Mouse (Mus musculus): ENCODE results near the gene Gm20388.

The Gm20388 gene

DNA sequence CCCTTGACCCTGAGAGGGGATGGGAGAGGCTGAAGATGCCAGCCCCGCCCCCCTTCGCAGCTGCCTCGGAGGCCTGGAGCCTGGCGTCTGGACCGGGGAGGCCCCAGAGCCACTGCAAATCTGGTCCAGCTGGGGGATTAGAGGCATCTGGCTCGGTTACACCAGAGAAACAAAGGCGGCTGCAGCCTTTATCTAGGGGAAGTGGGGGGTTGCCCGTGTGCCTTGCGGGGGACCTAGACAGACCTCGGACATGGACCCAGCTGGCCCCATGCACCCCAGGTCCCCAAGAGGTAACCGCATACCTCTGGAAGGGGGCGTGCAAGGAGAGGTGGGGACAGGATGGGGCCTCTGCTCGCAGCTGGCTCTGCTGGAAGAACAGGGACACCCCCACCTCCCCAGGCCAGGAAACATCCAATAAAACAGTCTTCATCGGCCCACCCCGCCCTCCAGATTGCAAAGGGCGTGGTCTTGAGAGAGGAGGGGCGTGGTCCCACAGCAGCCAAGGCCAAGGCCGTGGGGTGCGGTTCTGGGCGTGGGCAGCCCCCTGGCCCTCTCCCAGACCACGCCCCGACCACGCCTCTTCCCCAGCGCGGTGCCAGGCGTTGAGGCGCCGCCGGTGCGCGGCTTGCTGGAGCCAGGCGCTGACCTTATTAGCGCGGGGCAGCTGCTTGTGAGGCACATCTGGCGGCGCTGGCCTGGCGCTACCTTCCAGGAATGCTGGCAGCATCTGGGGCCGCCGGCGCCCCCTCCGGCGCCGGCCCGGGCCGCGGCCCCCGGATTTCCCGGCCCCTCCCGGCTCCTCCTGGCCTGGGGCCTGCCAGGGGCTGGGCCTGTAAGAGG, 365.6 kb downstream of the Gm20388 start:
- intact Hi-C loops (cut with DNase I), result no loop called here

DNA sequence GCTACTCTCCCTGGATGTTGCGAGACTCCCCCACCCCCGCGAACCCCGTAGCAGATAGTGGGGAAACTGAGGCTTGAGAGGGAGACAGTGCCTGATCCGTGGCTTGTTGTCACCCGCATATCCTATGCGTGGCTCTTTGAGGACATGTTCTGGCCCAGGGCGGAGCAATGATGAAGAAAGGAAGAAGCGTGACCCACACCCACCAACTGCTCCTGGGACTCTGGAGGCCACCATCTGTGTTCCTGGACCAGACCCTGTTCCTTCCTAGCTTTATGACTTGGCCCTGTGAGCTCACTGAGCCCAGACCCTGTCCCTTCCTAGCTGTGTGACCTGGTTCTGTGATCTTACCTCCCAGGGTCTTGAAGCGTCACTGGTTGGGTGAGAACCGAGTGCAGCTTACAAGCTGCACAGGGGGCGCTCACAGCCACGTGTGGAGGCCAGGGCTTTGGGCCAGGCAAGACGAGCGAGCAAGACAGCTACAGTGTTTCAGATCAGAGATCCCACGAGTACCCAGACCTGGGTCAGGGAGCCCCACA, 366.3 kb downstream of the Gm20388 start:
- intact Hi-C loops (cut with DNase I), result no loop called here

DNA sequence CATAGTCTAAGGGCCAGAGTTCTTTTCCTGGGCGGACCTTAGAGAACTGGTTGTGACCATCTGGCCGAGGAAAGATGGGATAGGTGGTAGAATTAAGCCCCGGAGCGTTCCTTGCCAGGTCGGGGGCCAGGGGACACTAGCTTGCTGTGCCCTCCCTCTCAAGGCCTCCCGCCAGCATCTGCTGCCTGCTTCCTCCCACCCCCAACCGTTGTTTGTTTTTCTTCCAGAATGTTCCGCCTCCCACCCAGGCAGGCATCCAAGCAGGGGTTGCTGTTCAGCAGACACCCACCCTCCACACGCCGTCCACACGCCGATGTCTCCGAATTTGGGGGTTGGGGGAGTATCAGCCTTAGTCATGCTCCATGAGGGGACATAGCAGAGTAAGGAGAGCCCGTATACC, 367.4 kb downstream of the Gm20388 start:
- intact Hi-C loops (cut with DNase I), result no loop called here

DNA sequence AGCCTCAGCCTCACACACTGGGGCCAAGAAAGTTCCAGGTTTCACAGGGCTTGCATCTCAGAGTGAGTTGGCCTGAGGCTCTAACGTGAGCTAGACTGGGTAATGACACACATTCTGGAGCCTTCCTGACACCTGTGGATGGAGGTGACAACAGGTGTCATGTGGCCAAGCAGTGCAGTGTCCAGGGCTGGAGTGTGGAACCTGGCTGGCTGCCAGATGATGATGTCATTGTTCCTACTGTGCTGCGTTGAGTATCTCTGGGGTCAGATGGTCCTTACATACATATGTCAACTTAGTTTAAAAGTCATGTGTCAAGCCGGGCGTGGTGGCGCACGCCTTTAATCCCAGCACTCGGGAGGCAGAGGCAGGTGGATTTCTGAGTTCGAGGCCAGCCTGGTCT, 368.8 kb downstream of the Gm20388 start:
- intact Hi-C loops (cut with DNase I), result no loop called here

DNA sequence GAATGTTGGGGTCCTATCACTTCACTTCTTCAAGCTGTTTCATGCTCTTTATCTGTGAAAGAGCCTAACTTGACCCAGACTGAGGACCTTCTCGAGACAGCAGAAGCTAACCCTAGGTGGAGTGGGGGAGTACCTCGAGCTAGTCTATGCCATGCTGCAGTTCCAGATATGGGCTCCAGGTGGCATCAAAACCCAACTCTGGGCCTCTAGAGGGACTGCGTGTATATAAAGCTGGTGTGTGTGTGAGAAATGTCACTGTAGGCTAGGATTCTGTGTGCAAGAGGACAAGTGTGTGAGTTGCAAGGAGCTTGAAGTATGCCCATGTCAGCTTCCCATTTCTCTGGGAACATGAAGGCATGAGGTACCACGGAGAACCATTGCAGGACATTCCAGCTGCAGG, 370.8 kb downstream of the Gm20388 start:
- intact Hi-C loops (cut with DNase I), result loop anchor here (5.0 kb wide), 2 partner anchors 36 to 104 kb away; partner anchors contain the start of gene Fam92b

DNA sequence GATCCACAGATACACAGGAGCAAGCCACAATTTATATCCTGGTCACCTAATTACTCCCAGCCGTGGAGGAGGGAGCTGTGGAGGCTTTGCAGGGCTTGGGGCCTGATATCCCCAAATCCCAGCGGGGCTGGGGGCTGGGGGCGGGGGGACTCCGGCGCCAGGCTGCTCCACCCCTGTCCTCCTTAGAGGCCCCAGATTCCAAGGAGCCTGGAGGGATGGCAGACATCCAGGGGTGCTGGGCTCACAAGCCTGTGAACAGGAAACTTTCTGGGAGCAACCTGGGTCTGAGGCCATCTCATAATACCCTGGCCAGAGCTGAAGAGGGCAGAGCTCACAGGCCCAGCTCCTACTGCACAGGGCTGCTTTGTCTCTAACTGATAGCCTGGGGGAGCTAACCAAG, 371.8 kb downstream of the Gm20388 start:
- intact Hi-C loops (cut with DNase I), result loop anchor here (5.0 kb wide), 2 partner anchors 35 to 105 kb away; partner anchors contain the start of gene Fam92b

DNA sequence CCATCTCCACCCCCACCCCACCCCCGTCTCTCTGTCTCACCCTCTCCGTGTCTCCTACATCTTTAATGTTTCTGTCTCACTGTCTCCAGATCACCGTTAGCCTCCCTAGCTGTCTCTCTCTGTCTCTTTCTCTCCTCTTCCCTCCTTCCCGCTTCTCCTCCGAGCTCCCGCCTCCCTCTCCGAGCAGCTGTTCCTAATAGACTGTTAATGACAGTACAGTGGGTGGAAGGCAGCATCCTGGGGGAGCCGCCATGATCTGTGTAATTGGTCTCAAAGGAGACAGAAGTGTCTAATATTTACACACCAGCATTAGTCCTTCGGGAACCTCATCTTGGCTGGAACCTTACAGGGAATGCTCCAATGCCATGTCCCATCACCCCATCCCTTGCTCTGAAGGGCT, 373.6 kb downstream of the Gm20388 start:
- intact Hi-C loops (cut with DNase I), result loop anchor here (5.0 kb wide), 2 partner anchors 33 to 107 kb away; partner anchors contain the start of gene Fam92b

DNA sequence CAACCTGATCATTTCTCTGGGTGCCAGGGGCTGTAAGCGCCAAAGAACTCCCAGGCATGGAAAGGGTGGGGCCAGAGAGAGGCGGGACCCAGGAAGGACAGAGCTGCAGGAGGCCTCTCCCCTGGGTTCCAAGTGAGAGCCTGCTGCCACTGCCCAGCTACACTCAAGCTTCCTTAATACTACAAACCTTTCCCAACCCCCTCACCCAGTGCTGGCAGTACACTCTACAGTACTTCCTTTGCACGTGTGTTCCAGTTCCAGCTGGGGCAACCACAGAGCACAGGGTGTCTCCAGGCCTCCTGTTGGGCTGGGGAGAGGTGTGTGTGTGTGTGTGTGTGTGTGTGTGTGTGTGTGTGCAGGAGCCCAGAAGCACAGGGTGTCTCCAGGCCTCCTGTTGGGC, 374.4 kb downstream of the Gm20388 start:
- intact Hi-C loops (cut with DNase I), result no loop called here

DNA sequence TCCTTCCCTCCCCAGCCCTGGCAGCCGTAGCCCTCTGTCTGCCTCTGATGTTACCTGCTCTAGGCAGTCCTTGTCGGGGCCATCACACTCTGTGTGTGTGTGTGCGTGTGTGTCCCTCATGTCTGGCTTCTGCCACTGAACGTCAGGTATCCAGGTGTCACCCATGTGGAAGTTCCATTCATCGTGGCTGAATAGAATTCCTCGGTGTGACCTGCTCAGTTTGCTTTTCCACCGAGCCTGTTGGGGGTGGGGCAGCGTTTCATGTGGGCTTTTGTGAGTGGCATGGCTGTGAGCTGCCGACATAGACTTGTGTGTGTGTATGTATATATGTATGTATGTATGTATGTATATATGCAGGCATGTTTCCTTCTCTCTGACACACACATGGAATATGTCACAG, 375.2 kb downstream of the Gm20388 start:
- intact Hi-C loops (cut with DNase I), result no loop called here

DNA sequence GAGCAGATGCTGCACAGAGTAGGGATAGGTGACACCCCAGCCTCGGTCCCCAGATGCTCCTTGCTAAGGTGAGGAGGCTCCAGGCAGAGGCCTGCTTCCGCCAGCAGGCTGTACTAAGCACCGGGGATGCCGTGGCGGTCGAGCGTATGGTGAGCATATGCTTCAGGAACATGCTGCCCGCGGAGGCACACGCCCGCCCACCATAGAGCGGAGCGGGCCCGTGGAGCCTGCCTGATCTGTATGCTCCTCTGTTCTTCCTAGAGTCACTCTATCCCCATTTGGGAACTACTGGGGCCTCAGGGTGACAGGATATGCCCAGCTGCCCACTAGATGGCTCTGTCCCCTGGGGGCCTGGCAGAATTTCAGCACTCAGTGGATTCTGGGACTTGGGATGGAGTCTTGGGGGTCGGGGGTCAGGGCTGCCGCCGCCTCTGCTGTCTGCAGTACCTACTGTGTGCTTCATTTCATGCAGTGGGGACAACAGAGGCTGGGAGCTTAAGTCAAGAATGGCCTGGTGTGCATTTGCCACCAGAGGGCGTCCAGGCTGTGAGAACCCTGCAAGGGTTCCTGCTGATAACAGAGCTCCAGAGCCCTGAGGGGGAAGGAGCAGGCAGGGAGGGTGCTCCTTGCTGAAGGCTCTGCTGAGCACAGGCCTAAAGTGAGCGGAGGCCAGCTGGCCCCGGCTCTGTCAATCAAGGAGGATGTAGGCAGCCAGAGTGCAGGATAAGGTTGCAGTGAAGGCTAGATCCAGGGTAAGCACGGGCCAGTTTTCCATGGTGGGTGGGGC, 377.7 kb downstream of the Gm20388 start:
- intact Hi-C loops (cut with DNase I), result no loop called here

DNA sequence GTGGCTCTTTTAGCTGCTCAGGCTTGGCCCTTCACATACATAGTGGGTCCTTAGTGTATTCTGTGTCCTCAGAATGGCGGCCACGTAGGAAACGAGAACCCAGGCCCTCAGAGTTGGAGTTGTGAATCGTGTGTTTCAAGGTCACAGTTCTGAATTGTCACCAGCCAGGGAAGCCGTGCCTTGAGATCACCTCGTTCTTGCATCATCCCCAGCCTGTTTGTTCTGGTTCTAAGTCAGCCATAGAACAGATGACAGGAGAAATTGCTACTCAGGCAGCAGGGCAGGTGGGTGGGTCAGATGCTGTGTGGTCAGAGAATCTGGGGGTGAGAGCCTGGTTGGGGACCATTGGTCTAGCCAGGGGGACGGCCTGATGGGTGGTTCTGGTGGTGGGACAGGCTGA, 378.6 kb downstream of the Gm20388 start:
- intact Hi-C loops (cut with DNase I), result no loop called here

DNA sequence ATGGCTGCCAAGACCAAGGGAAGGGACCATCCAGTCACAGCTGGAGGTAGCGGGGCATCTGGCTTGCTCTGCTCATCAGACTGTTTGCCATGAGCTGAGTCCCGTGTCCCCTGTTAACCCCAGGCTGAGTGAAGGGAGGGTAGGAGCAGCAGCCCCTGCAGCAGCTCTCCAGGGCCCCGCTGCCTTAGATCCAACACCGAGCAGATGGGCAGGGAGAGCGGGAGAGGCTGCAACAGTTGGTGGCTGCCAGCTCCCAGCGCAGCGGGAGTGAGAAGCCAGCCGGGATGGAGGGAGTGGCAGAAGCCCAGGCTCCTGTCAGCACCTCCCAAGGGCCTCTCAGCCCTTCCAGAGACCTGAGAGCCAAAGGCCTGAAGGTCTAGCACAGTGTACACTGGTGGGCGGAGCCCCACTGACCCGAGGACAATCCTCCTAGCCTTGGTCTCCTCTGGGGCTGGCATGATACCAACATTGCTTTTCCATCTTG, 379.1 kb downstream of the Gm20388 start:
- intact Hi-C loops (cut with DNase I), result no loop called here

DNA sequence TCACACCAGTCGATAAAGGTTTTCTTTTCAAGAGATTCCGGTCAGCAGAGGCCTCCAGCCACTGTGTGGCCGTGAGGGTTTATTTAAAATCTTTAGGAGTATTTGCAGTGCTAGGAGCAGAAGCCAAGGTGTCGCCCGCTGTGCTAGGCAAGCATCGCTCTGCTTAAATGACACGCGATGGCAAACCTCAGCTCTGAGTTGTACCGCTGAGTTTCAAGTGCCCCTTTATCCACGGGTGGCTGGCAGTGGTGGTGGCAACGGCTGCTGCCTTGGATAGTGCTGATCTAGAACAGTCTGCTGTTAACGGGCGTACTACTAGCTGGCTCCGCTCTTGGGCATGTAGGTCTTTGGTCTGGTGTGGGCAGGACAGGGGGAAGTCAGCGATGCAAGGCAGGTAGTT, 380.0 kb downstream of the Gm20388 start:
- intact Hi-C loops (cut with DNase I), result no loop called here

DNA sequence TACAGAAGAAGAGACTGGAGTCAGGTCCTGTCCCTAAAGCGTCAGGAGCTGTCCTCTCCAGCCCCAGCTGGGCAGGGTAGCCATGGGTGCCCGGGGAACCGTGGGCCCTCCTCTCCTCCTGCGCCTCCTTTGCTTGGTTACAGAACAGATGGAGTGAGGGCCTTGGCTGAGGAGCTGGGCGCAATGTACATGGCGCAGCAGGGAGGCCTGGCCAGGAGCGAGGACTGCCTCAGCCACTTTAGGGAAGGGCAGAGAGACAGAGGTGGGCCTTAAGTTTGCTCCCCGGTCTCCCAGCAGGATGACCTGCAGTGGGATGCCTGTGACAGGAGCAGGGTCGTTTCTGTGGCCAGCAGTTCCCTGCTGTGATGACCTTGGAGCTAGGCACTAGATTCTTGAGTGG, 381.0 kb downstream of the Gm20388 start:
- intact Hi-C loops (cut with DNase I), result no loop called here

DNA sequence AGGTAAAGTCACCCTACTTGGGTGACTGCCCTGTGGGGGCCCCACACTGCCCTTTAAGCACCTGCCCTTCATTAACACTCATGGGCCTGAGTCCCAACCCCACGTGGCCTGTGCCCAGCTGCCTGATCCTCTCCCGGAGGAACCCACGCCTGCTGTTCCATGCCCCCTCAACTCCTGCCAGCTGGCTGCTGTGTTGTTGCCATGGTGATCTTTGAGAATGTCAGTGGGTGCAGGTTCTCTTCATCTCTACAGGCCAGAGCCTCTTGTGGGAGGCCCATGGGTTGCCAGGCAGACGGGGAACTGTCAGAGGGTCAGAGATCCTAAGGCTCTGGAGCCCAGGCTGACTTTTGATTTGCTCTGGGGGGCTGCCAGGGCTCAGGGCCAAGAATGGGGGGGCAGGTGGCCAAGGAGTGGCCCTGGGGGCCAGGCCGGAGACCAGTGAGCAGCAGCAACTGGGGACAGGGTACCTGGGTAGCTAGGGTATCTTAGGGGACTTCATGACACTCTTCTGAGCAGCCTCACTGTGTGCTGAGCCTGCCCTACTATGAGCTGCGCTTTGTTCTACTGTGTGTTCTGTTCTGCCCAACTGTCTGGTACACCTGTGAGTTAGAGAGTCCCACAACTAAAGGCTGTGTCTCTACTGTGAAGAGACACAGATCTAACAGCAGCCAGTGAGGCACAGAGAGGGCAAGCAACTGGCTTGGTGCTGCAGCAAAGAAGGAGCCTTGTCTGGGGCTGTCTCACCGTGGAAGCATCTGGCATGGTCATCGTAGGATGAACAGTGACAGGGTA, 381.9 kb downstream of the Gm20388 start:
- intact Hi-C loops (cut with DNase I), result no loop called here

DNA sequence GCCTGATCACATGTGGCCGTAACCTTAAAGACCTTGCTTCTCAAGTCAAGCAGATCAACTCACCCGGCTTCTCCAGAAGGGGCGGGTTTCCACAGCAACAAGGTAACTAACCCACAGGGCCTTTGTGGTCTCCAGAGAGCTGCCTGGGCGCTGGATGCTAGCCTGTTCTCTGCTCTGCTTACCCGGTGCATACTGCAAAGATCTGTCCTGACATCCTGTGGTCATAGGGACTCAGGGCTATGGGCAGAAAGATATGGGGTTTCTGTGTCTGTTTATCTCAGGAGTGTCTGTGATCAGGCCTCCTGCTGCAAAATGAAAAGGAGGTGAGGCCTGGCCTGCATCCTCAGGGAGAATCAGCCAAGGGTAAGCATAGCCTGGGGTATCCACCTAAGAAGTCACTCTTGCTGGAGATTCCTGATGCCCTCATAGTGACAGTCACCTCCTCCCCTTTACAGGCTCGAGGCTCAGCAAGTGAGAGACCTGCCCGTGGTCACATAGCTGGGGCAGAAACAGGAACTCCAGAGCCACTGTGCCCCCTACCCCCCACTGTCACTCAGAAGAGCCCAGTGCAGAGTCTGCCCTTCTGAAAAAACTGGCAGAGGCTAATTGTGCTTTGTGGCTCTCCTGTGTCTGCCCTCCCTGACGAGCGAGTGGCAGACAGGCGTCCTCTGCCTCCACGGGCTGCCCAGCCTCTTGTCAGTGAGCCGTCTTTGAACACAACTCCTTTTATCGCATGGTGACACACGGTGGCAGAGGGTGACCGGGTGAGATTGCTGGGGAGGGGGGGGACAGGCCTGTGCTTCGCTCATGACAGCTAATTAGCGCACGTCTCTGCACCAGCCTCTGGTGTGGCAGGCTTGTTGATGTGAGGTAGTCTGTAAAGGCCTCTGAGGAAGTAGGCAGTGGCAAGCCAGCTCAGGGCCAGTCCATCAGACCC, 383.0 kb downstream of the Gm20388 start:
- intact Hi-C loops (cut with DNase I), result no loop called here

DNA sequence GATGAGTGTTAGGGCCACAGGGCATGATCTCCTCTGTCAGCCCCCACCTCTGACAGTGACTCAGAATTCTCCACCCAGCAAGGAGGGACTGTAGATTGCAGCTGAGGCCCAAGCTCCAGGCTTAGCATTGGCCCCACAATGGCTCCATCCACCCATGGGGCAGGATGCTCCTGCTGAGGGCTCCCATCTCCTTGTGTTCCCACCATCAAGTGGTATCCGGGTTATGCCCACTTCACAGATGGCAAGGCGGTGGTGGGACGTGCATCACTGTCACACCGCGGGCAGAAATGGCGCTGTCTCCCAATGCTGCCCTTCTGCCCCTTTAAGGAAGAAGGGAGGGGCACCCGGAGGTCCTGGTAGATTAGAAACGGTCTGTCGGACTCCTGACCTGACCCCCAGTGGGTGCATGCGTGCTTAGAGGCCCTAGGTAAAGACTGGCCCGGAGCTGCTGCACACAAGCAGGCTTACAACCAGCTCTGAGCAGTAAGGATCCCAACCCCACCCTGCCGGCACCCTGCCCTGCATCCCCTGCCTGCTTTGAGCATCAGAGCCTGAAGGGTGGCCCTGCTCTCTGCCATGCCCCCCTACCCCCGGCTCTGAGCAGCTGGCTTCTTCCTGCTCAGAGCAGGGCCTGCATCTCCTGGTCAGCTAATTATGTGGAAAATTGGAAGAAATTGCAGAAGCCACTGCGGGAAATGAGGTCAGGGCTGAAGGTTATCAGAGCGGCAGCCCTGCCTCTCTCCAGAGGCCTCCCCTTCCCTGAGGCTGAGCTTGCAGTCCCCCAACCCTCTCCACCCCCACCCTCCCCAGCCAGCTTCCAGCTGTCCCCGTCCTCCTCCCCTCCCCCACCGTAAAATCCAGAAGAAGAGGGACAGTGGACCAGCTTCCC, 384.6 kb downstream of the Gm20388 start:
- intact Hi-C loops (cut with DNase I), result no loop called here

DNA sequence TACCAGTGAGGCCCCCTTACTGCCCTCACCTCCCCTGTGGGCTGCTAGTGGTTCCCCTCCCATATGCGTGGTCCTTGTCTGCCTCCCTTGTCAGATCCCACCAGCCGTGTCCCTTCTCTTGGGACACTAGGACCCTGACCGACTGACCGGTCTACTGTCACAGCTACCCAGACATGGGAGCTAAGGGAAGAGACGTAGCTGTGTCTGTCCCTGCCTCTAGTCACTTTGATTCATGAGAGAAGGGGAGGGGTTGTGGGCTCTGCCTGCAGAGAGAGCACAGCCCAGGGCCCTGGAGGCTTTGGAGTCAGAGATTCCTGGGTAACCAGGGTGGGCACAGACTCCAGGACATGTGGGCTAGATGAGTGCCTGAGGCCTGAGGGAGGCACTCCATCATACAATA, 386.4 kb downstream of the Gm20388 start:
- intact Hi-C loops (cut with DNase I), result no loop called here

Data from adrenal gland (tissue).